Mouse (Mus musculus) erythroblast, embryonic 14.5 days (primary cell): Measurements from ENCODE around the gene Gp1ba. TPM values are rescaled to one million over a fixed set of nuclear protein-coding genes. Genes with fewer than 3 reads are reported as not detected.
A peak's percentile ranks its signal among the peaks of the same experiment; 100 is the strongest.

Source experiments
- H3K27me3 ChIP-seq: 2 replicates; pipeline ENCODE4 v1.6.1; 2012; ENCODE audit warnings: inconsistent platforms; ENCODE audit not compliant: control insufficient read depth
- H3K36me3 ChIP-seq: 2 replicates; pipeline ENCODE4 v1.6.1; 2012; ENCODE audit warnings: mild to moderate bottlenecking, inconsistent platforms; ENCODE audit not compliant: control insufficient read depth
- H3K4me1 ChIP-seq: 2 replicates; pipeline ENCODE4 v1.6.1; 2012; ENCODE audit warnings: inconsistent platforms; ENCODE audit not compliant: control insufficient read depth
- H3K4me3 ChIP-seq: replicated peaks from 2 replicates; pipeline ENCODE3; 2012; ENCODE audit warnings: moderate library complexity, mild to moderate bottlenecking, inconsistent platforms
- H3K9me3 ChIP-seq: 2 replicates; pipeline ENCODE4 v1.6.1; 2012; ENCODE audit warnings: low read length, inconsistent platforms, mixed read lengths; ENCODE audit not compliant: control insufficient read depth
- GATA1 ChIP-seq: IDR thresholded peaks from 2 replicates; pipeline ENCODE4 v1.6.1; 2012; ENCODE audit warnings: low read length, inconsistent platforms, mixed read lengths
- TAL1 ChIP-seq: IDR thresholded peaks from 3 replicates; pipeline ENCODE4 v1.6.1; 2012; ENCODE audit warnings: low read length, inconsistent platforms, mixed read lengths
- polyA plus RNA-seq: library from polyadenylated mRNA; stranded (reverse); fragments of >175 nt; gene quantifications from 2 replicates; pipeline ENCODE4 v1.2.3, GENCODE M21; 2012

Gp1ba gene
- polyA plus RNA-seq, 1 experiment: 0.12 TPM

- Histone ChIP-seq H3K27me3 (no peaks in the 10 kb centered on the region), H3K36me3 (peaks cover 72% of the 10 kb centered on the region), H3K4me1 (peaks cover 84% of the 10 kb centered on the region), H3K9me3 (no peaks in the 10 kb centered on the region), H3K4me3 (peak overlapping the region; percentile 74)
- TF ChIP-seq GATA1: no peak
Observed at GRCm38 (mm10) chr11:70649185-70649734, 10.3 kb downstream of the Gp1ba start.

GRCm38 (mm10) chr11:70650322-70651175, 11.6 kb downstream of the Gp1ba start:
- Histone ChIP-seq H3K4me1 (peaks cover 82% of the 10 kb centered on the region), H3K27me3 (peaks cover under 1% of the 10 kb centered on the region; the same call in 1 of the 2 replicates), H3K36me3 (peaks cover 60% of the 10 kb centered on the region), H3K9me3 (no peaks in the 10 kb centered on the region), H3K4me3 (peak overlapping the region; percentile 31)
- no peak for TF ChIP-seq TAL1
- no peak for TF ChIP-seq GATA1

GRCm38 (mm10) chr11:70651391-70651790, 12.5 kb downstream of the Gp1ba start:
- peaks cover 54% of the 10 kb centered on the region for H3K36me3 ChIP-seq

DNA sequence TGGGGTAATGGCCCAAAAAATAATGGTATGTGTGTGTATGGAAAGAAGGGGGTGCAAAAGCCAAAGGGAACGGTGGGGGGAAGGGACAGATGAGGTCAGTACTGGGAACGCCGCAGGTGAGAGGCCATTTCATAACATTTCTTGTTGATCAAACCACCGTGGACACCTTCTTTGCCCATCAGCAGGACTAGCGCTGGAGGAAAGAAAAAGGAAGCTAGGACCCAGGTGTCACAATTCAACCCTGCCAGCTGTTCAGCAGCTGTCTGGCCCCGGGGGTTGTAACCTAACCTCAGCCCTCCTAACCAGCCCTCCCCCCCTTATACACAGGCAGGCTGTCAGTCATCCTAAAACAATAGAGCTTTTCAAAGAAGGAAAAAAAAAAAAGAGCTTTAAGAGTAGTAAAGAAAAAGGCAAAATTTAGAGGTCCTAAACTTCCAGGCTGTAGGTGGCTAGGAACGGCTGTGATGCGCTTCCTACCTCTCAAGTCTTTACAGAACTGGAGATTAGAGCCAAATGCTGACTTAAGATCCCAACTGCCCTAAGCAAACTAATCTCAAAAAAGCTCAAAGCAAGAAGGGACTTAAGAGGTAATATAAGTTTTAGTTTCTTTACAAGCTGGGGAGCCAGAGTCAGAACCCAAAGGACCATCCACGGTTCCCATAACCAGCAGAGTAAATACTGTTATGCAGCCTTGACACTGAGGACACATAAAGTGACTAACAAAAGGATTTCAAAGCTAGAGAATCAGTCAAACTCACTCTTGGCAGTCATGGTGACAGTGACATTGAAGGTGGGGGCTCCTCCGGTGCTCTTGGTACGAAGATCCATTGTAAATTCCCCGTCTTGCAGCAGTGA, 13.3 kb downstream of the Gp1ba start:
- no peaks in the 10 kb centered on the region for H3K9me3 ChIP-seq
- H3K4me1 ChIP-seq: peaks cover 86% of the 10 kb centered on the region
- H3K4me3 ChIP-seq: peak overlapping the region; percentile 79
- no peak for TF ChIP-seq GATA1
- no peak for TF ChIP-seq TAL1
- peaks cover 16% of the 10 kb centered on the region for H3K27me3 ChIP-seq
- peaks cover 54% of the 10 kb centered on the region for H3K36me3 ChIP-seq

More at GRCm38 (mm10) chr11:70651391-70651790, 12.5 kb downstream of the Gp1ba start:
- Histone ChIP-seq H3K4me3 (peak overlapping the region; percentile 31), H3K27me3 (peaks cover 9% of the 10 kb centered on the region), H3K4me1 (peaks cover 82% of the 10 kb centered on the region), H3K9me3 (no peaks in the 10 kb centered on the region)
- no peak for TF ChIP-seq TAL1
- no peak for TF ChIP-seq GATA1

DNA sequence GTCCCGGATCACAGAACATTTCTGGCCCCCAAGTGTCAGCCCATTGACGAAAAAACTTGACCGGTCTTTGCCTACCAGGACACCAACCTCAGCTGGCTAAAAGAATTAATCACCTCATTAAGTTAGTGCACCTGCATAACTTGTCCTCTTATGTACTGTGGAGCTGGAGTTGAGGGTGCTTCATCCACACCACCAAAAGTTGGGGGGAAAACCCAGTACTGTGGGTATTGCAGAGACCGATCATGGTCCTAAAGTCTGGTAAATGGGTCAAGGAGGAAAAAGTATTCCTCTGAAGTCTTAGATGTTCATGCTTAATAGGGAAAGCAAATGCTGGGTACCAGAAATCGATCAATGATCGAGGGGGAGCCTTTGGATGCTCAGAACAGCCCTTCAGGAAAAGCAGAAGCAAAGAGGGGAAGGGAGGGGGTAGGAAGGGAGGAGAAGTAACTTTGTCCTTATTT, 14.0 kb downstream of the Gp1ba start:
- H3K4me3 ChIP-seq: peak overlapping the region; percentile 79
- H3K27me3 ChIP-seq: peaks cover 16% of the 10 kb centered on the region
- peaks cover 85% of the 10 kb centered on the region for H3K4me1 ChIP-seq
- H3K36me3 ChIP-seq: peaks cover 51% of the 10 kb centered on the region
- TF ChIP-seq GATA1 (no peak), TAL1 (no peak)
- H3K9me3 ChIP-seq: no peaks in the 10 kb centered on the region

- Histone ChIP-seq H3K4me3 (peak overlapping the region; percentile 79), H3K36me3 (peaks cover 46% of the 10 kb centered on the region), H3K27me3 (peaks cover 16% of the 10 kb centered on the region), H3K9me3 (no peaks in the 10 kb centered on the region), H3K4me1 (peaks cover 82% of the 10 kb centered on the region)
- TF ChIP-seq GATA1: no peak
- TF ChIP-seq TAL1: no peak
Observed at GRCm38 (mm10) chr11:70653345-70654197, 14.6 kb downstream of the Gp1ba start.

- H3K4me1 ChIP-seq: peaks cover 74% of the 10 kb centered on the region
Observed at GRCm38 (mm10) chr11:70654198-70654922, 15.4 kb downstream of the Gp1ba start, which contains the start of gene Pfn1. Gene Pfn1 (minus strand): TSS chr11:70654644.

More at GRCm38 (mm10) chr11:70654198-70654922, 15.4 kb downstream of the Gp1ba start, which contains the start of gene Pfn1:
- Histone ChIP-seq H3K9me3 (no peaks in the 10 kb centered on the region), H3K36me3 (peaks cover 38% of the 10 kb centered on the region), H3K27me3 (peaks cover 16% of the 10 kb centered on the region), H3K4me3 (peak within 1 kb of the TSS; percentile 79)
- TF ChIP-seq TAL1 (no peak), GATA1 (no peak)
